Mouse (Mus musculus) kidney, embryonic 16.5 days (tissue): ENCODE measurements around the gene Xrcc3. TPM values are rescaled to one million over a fixed set of nuclear protein-coding genes. Genes with fewer than 3 reads are reported as not detected.

Experiments used
- ATAC-seq: fragments of 200-750 bp; cut with Nextera tagmentation; 2 replicates; pipeline ENCODE4 v1.8.0; 2017; ENCODE audit warnings: moderate TSS enrichment; ENCODE audit not compliant: low FRiP score, low TSS enrichment
- H3K27ac ChIP-seq: fragments of 300-500 bp; sonication (generic); 2 replicates; pipeline ENCODE4 v1.5.1; 2014; ENCODE audit warnings: low read length
- H3K27me3 ChIP-seq: fragments of 300-500 bp; sonication (generic); 2 replicates; pipeline ENCODE4 v1.6.1; 2014; ENCODE audit warnings: low read length, control low read depth, mixed read lengths; ENCODE audit not compliant: insufficient read depth
- H3K36me3 ChIP-seq: fragments of 300-500 bp; sonication (generic); 2 replicates; pipeline ENCODE4 v1.6.1; 2014; ENCODE audit warnings: low read length, control low read depth, mixed read lengths; ENCODE audit not compliant: insufficient read depth
- H3K4me1 ChIP-seq: fragments of 300-500 bp; sonication (generic); 2 replicates; pipeline ENCODE4 v1.6.1; 2014; ENCODE audit warnings: low read length, control low read depth, mixed read lengths; ENCODE audit not compliant: insufficient read depth
- H3K4me2 ChIP-seq: fragments of 300-500 bp; sonication (generic); replicated peaks from 2 replicates; pipeline ENCODE4 v1.6.1; 2014; ENCODE audit warnings: low read depth, low read length
- H3K4me3 ChIP-seq: fragments of 300-500 bp; sonication (generic); 2 replicates; pipeline ENCODE4 v1.5.1; 2014; ENCODE audit warnings: mild to moderate bottlenecking, low read length
- H3K9ac ChIP-seq: fragments of 300-500 bp; sonication (generic); replicated peaks from 2 replicates; pipeline ENCODE4 v1.6.1; 2014; ENCODE audit warnings: low read length
- H3K9me3 ChIP-seq: fragments of 300-500 bp; sonication (generic); 2 replicates; pipeline ENCODE4 v1.6.1; 2016; ENCODE audit warnings: low read length, control low read depth
- WGBS: fragments of 180-500 bp; shearing (Covaris S2); extraction: QIAGEN DNeasy Blood & Tissue Kit; methylation state at CpG from one replicate; pipeline ENCODE4 v1.1.7; 2014; 5-methylcytosine and 5-hydroxymethylcytosine counted together
- polyA plus RNA-seq: library from polyadenylated mRNA; unstranded; fragments of >200 nt; fragmentation: Nextera tagmentation; extraction: Ambion mirVana; gene quantifications from 2 replicates; pipeline ENCODE4 v1.2.1, GENCODE M21; 2015

Gene Xrcc3
- polyA plus RNA-seq, 1 experiment from 2014 or later, result 12.4 TPM

DNA sequence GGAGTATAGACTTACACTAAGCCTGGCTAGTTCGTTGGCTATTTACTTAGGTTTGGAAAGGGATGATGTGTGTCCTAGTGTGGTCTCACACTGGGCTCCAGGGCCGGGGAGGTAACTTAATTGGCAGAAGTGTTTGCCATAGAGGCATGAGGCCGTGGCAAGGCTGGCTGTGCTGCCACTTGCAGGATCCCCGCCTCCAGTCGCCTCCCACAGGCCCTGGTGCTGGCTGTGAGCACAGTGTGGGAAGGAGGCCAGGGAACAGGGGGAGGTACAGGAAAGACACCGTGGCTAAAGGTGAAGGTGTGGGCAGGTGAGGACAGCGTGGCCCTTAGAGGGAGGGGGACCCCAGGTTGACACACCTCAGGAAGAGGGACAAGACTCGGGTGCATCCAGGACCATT lies 6.3 kb upstream of the Xrcc3 start:
- Histone ChIP-seq H3K4me2 (no peak overlapping the region), H3K9me3 (no peaks in the 10 kb centered on the region), H3K36me3 (peaks cover 17% of the 10 kb centered on the region), H3K27ac (no peak overlapping the region), H3K9ac (no peak overlapping the region), H3K4me1 (peaks cover 40% of the 10 kb centered on the region), H3K4me3 (no peak overlapping the region), H3K27me3 (no peaks in the 10 kb centered on the region)
- WGBS, result 53% methylated on average over 8 of the region's 8 CpGs
- no peak for ATAC-seq

DNA sequence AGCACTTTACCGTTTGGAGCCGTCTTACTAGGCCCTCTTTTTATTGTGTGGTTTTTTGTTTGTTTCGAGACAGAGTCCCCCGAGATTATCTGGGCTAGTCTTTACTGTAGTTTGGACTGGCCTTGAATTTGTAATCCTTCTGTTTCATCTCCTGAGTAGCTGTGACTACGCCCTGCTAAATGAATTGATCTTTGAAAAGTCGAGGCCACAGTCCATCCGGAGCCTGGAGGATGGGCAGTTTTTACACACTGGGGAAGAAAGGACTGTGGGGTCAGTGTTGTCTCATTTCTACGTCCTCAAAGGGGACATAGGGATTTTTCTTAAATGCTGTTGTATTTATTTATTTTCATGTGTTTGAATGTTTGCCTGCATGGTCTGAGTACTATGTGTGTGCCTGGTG lies 4.3 kb upstream of the Xrcc3 start:
- ATAC-seq, result no peak
- no peak overlapping the region for H3K4me2 ChIP-seq
- H3K27me3 ChIP-seq, result no peaks in the 10 kb centered on the region
- no peaks in the 10 kb centered on the region for H3K9me3 ChIP-seq
- no peak overlapping the region for H3K27ac ChIP-seq
- H3K4me1 ChIP-seq, result peaks cover 45% of the 10 kb centered on the region
- H3K9ac ChIP-seq, result no peak overlapping the region
- 87% methylated on average over 8 of the region's 8 CpGs for WGBS
- H3K36me3 ChIP-seq, result peaks cover 3% of the 10 kb centered on the region; the same call in 1 of the 2 replicates
- no peak overlapping the region for H3K4me3 ChIP-seq

DNA sequence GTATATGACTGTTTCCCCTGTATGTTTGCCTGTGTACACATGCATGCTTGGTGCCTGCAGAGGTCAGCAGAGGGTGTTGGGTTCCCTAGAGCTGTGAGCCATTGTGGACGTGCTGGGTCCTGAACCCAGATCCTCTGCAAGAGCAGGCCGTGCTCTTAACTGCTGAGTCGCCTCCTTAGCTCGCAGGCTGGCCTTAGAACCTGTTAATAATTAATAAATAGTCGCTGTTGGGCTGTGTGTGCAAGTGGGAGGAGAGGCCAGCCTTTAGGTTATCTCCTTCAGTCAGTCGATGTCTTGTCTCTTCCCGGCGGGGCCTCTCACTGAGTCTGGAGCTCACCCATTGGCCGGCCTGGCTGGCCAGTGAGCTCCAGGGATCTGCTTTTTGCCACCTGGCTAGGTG lies 3.3 kb upstream of the Xrcc3 start:
- H3K36me3 ChIP-seq, result peaks cover 3% of the 10 kb centered on the region; the same call in 1 of the 2 replicates
- no peaks in the 10 kb centered on the region for H3K27me3 ChIP-seq
- H3K27ac ChIP-seq, result peak overlapping the region; percentile 51
- H3K4me2 ChIP-seq, result peak overlapping the region; percentile 82
- H3K4me1 ChIP-seq, result peaks cover 51% of the 10 kb centered on the region
- WGBS, result 52% methylated on average over 9 of the region's 9 CpGs
- H3K4me3 ChIP-seq, result peak overlapping the region; percentile 19; the same call in 1 of the 2 replicates
- H3K9me3 ChIP-seq, result no peaks in the 10 kb centered on the region
- peak overlapping the region; percentile 48 for H3K9ac ChIP-seq
- ATAC-seq, result no peak

- Histone ChIP-seq H3K9me3 (no peaks in the 10 kb centered on the region), H3K36me3 (peaks cover 3% of the 10 kb centered on the region; the same call in 1 of the 2 replicates), H3K4me1 (peaks cover 51% of the 10 kb centered on the region), H3K27me3 (no peaks in the 10 kb centered on the region), H3K9ac (peak overlapping the region; percentile 48), H3K4me2 (peak overlapping the region; percentile 82), H3K4me3 (peak overlapping the region; percentile 19), H3K27ac (peak overlapping the region; percentile 51)
- no peak for ATAC-seq
- WGBS, result 43% methylated on average over 13 of the region's 13 CpGs
Measured at GRCm38 (mm10) chr12:111816528-111816927, 2.9 kb upstream of the Xrcc3 start.

GRCm38 (mm10) chr12:111814769-111815762 lies 1.4 kb upstream of the Xrcc3 start:
- ATAC-seq, result no peak
- peak overlapping the region; percentile 82 for H3K4me2 ChIP-seq
- peak overlapping the region; percentile 76 for H3K4me3 ChIP-seq
- H3K4me1 ChIP-seq, result peaks cover 50% of the 10 kb centered on the region
- no peaks in the 10 kb centered on the region for H3K27me3 ChIP-seq
- peak overlapping the region; percentile 92 for H3K9ac ChIP-seq
- peaks cover 3% of the 10 kb centered on the region; the same call in 1 of the 2 replicates for H3K36me3 ChIP-seq
- 18% methylated on average over 19 of the region's 19 CpGs for WGBS
- peak overlapping the region; percentile 96 for H3K27ac ChIP-seq
- no peaks in the 10 kb centered on the region for H3K9me3 ChIP-seq

DNA sequence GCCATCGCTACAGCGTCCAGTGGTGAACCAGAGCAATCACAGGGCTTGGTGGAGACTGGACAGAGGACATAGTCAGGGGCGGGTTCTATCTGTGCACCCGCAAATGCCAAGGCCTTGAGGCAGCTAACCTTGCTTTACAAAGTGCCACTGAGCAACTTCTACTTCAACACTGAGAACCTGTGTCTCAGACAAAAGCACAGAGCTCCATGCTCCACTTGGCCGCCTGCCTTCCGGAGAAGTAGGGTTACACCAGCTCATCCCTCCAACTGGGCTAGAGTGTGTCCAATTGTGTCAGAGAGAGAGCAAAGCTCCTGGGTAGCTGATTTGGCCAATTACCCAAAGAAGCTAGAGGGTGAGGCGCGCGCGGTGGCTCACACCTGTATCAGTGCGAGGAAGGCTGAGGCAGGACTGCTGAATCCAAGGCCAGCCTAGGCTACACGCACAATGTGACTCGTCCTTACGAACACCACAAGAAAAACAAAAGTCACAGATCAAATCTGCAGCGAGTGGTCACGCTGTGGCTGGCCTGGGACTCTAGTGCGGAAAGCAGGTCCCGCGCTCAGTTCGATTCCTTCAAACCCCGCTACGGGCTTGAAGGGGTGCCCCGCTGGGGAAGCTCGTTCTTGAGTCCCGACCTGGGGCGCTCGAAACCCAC lies 435 bp downstream of the Xrcc3 start:
- Histone ChIP-seq H3K4me1 (peaks cover 45% of the 10 kb centered on the region), H3K9ac (peak overlapping the region; percentile 73), H3K36me3 (peaks cover 8% of the 10 kb centered on the region), H3K27ac (0 out of 2 replicates have a peak overlapping the region, but pooled peaks have one; percentile 21), H3K9me3 (no peaks in the 10 kb centered on the region), H3K4me2 (peak overlapping the region; percentile 86), H3K27me3 (no peaks in the 10 kb centered on the region), H3K4me3 (peak overlapping the region; percentile 76)
- 4% methylated on average over 27 of the region's 27 CpGs for WGBS
- ATAC-seq, result no peak

DNA sequence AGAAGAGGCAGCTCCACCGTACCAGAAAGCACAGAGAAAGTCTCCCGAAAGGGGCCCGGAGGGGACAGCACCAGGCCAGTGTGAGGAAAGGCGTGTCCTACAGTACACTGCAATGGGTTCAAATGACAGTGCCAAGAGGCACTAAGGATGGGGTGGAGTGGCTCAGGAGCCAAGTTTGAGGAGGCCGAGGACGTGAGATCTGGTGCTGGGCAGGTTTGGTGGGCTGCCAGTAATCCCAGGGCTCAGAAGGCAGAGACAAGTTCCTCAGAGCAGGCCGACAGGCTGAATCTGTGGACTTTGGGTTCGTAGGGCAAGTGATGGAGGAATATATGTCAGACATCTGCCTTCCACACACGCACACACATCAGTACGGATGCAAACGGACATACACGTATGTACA lies 1.1 kb downstream of the Xrcc3 start:
- Histone ChIP-seq H3K9me3 (no peaks in the 10 kb centered on the region), H3K4me3 (peak overlapping the region; percentile 76), H3K36me3 (peaks cover 11% of the 10 kb centered on the region), H3K4me1 (peaks cover 45% of the 10 kb centered on the region), H3K27ac (no peak overlapping the region), H3K4me2 (peak overlapping the region; percentile 86), H3K9ac (peak overlapping the region; percentile 73), H3K27me3 (no peaks in the 10 kb centered on the region)
- 60% methylated on average over 12 of the region's 12 CpGs for WGBS
- ATAC-seq, result no peak

DNA sequence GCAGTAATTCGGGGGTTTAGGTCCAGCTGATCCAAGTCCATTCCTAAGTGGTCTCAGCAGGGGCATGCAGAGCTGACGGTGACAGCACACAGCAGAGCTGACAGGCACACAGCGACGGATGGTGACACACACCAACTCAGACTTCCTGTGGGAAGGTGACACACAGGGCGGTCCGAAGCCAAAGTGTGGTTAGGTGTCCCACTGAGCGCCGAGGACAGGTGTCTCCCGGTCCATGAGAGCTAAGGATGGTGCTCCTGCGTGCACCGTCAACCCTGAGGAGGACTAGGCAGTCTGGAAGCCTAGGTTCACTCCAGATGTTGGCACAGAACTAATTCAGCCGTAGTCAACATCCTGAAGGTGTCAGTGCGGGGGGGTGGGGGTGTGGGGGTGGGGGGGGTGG lies 1.6 kb downstream of the Xrcc3 start:
- ATAC-seq, result no peak
- Histone ChIP-seq H3K27me3 (no peaks in the 10 kb centered on the region), H3K9ac (no peak overlapping the region; the same call in 1 of the 2 replicates), H3K4me1 (peaks cover 43% of the 10 kb centered on the region), H3K27ac (no peak overlapping the region), H3K36me3 (peaks cover 16% of the 10 kb centered on the region), H3K4me3 (no peak overlapping the region), H3K9me3 (no peaks in the 10 kb centered on the region), H3K4me2 (no peak overlapping the region)
- 86% methylated on average over 13 of the region's 13 CpGs for WGBS

DNA sequence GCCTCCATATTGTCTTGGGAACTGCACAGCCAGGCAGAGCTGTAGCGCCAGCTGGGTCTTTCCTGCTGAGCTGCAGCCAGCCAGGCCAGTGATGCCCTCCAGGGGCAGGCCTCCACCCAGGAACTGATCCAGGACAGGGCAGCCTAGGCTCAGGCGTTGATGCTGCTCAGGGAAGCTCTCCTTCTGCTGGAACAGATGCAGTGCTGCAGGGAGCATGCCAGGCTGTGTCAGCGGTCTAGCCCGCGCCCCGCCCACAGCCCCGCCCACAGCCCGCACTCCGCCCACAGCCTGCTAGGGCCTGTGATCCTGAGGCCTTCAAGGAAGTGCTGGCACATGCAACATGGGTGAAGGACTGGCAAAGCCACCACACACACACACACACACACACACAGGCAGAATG lies 3.9 kb downstream of the Xrcc3 start:
- 4% methylated on average over 9 of the region's 9 CpGs for WGBS
- H3K9me3 ChIP-seq, result no peaks in the 10 kb centered on the region
- peak overlapping the region; percentile 45 for H3K27ac ChIP-seq
- peak; percentile 46 for ATAC-seq
- H3K4me1 ChIP-seq, result peaks cover 22% of the 10 kb centered on the region
- H3K36me3 ChIP-seq, result peaks cover 32% of the 10 kb centered on the region
- no peaks in the 10 kb centered on the region for H3K27me3 ChIP-seq
- H3K4me3 ChIP-seq, result no peak overlapping the region
- peak overlapping the region; percentile 19; the same call in 1 of the 2 replicates for H3K9ac ChIP-seq
- no peak overlapping the region for H3K4me2 ChIP-seq
